Mouse (Mus musculus) CH12.LX (cell line): Measurements from ENCODE around the gene Rab17. TPM values are rescaled to one million over a fixed set of nuclear protein-coding genes. Genes with fewer than 3 reads are reported as not detected.

Experiments used
- DNase-seq: peaks from one replicate; pipeline ENCODE4 v3.0.0-alpha.2; 2013; ENCODE audit errors: extremely low read depth
- H3K27ac ChIP-seq: 2 replicates; pipeline ENCODE4 v1.5.1; 2012; ENCODE audit warnings: low read depth, mild to moderate bottlenecking, control low read depth, moderate library complexity; ENCODE audit not compliant: insufficient read depth
- H3K27me3 ChIP-seq: replicated peaks from 2 replicates; pipeline ENCODE3; 2012; ENCODE audit warnings: inconsistent platforms
- H3K36me3 ChIP-seq, 2 experiments: replicated peaks in 1 of 2; 2 replicates each; pipeline versions ENCODE3 to v1.6.1; 2012; ENCODE audit warnings: inconsistent platforms in 1 of 2, low read length in 1 of 2, mild to moderate bottlenecking in 1 of 2, mixed read lengths in 1 of 2, moderate library complexity in 1 of 2; ENCODE audit not compliant: control insufficient read depth in 1 of 2, insufficient read depth in 1 of 2
- H3K4me1 ChIP-seq, 2 experiments: 2 replicates each; pipeline ENCODE4 v1.6.1; 2012; ENCODE audit warnings: inconsistent platforms in 1 of 2, moderate library complexity in 1 of 2; ENCODE audit not compliant: insufficient read depth in 2 of 2, control insufficient read depth in 1 of 2
- H3K4me2 ChIP-seq: 2 replicates; pipeline ENCODE4 v1.6.1; 2012; ENCODE audit warnings: low read depth, mild to moderate bottlenecking, control low read depth; ENCODE audit not compliant: poor library complexity, insufficient read depth, severe bottlenecking
- H3K4me3 ChIP-seq, 3 experiments: fragments of 150-350 bp in 1 of 3; sonication (generic) in 1 of 3; replicated peaks in 1 of 3; 2 replicates each; pipeline versions ENCODE3 to v1.5.1; 2011 to 2012; ENCODE audit warnings: low read depth in 2 of 3, low read length in 2 of 3, mild to moderate bottlenecking in 2 of 3, moderate library complexity in 2 of 3, control low read depth in 1 of 3, improper control_type of control experiment in 1 of 3, inconsistent platforms in 1 of 3, mixed read lengths in 1 of 3; ENCODE audit not compliant: poor library complexity in 1 of 3
- H3K79me2 ChIP-seq: replicated peaks from 2 replicates; pipeline ENCODE4 v1.6.1; 2012; ENCODE audit warnings: mild to moderate bottlenecking, moderate library complexity; ENCODE audit not compliant: control insufficient read depth, poor library complexity, insufficient read depth, severe bottlenecking; ENCODE audit errors: extremely low read depth
- H3K9ac ChIP-seq: 2 replicates; pipeline ENCODE4 v1.6.1; 2012; ENCODE audit warnings: low read depth, mild to moderate bottlenecking, control low read depth, moderate library complexity; ENCODE audit not compliant: insufficient read depth
- H3K9me3 ChIP-seq: replicated peaks from 2 replicates; pipeline ENCODE3; 2012; ENCODE audit warnings: low read length, inconsistent platforms, mixed read lengths
- BHLHE40 ChIP-seq: IDR thresholded peaks from 2 replicates; pipeline ENCODE4 v1.6.1; 2011; ENCODE audit warnings: mild to moderate bottlenecking, low read depth, low read length, improper control_type of control experiment
- CHD1 ChIP-seq: IDR thresholded peaks from 2 replicates; pipeline ENCODE4 v1.6.1; 2012; ENCODE audit warnings: low read depth, low read length, improper control_type of control experiment, inconsistent platforms
- CHD2 ChIP-seq: IDR thresholded peaks from 2 replicates; pipeline ENCODE4 v1.6.1; 2011; ENCODE audit warnings: low read length, improper control_type of control experiment
- CTCF ChIP-seq, 2 experiments: IDR thresholded peaks in 1 of 2; conservative IDR thresholded peaks in 1 of 2; 2 replicates each; pipeline ENCODE4 v1.5.1; 2011 to 2012; ENCODE audit warnings: low read depth in 2 of 2, low read length in 2 of 2, improper control_type of control experiment in 1 of 2, inconsistent platforms in 1 of 2, mild to moderate bottlenecking in 1 of 2, moderate library complexity in 1 of 2
- E2F4 ChIP-seq: IDR thresholded peaks from 2 replicates; pipeline ENCODE4 v1.6.1; 2011; ENCODE audit warnings: low read depth, low read length, improper control_type of control experiment; ENCODE audit not compliant: insufficient replicate concordance
- ETS1 ChIP-seq: conservative IDR thresholded peaks from 2 replicates; pipeline ENCODE4 v1.6.1; 2012; ENCODE audit warnings: low read depth, mild to moderate bottlenecking, inconsistent platforms, low read length, improper control_type of control experiment, moderate library complexity
- GABPA ChIP-seq: IDR thresholded peaks from 2 replicates; pipeline ENCODE4 v1.6.1; 2012; ENCODE audit warnings: low read depth, low read length, improper control_type of control experiment, inconsistent platforms; ENCODE audit not compliant: insufficient replicate concordance
- HCFC1 ChIP-seq: IDR thresholded peaks from 2 replicates; pipeline ENCODE4 v1.6.1; 2012; ENCODE audit warnings: low read depth, mild to moderate bottlenecking, inconsistent platforms, low read length, improper control_type of control experiment
- JUN ChIP-seq: IDR thresholded peaks from 2 replicates; pipeline ENCODE4 v1.6.1; 2011; ENCODE audit warnings: low read depth, mild to moderate bottlenecking, low read length, improper control_type of control experiment, moderate library complexity; ENCODE audit not compliant: insufficient read depth
- JUND ChIP-seq: conservative IDR thresholded peaks from 2 replicates; pipeline ENCODE4 v1.6.1; 2011; ENCODE audit warnings: low read depth, low read length, improper control_type of control experiment
- MAX ChIP-seq: IDR thresholded peaks from 2 replicates; pipeline ENCODE4 v1.6.1; 2011; ENCODE audit warnings: low read length, improper control_type of control experiment
- MEF2A ChIP-seq: IDR thresholded peaks from 2 replicates; pipeline ENCODE4 v1.6.1; 2014; ENCODE audit warnings: low read depth, mild to moderate bottlenecking, inconsistent platforms, low read length, improper control_type of control experiment, borderline replicate concordance
- MYC ChIP-seq: IDR thresholded peaks from 2 replicates; pipeline ENCODE4 v1.6.1; 2011; ENCODE audit warnings: low read depth, mild to moderate bottlenecking, improper control_type of control experiment, low read length
- NRF1 ChIP-seq: IDR thresholded peaks from 2 replicates; pipeline ENCODE4 v1.6.1; 2014; ENCODE audit warnings: low read depth, mild to moderate bottlenecking, inconsistent platforms, low read length, improper control_type of control experiment, moderate library complexity
- POLR2AphosphoS2 ChIP-seq: IDR thresholded peaks from 2 replicates; pipeline ENCODE4 v1.6.1; 2011; ENCODE audit warnings: low read depth, low read length, improper control_type of control experiment
- RAD21 ChIP-seq: IDR thresholded peaks from 2 replicates; pipeline ENCODE4 v1.6.1; 2011; ENCODE audit warnings: low read depth, mild to moderate bottlenecking, low read length, improper control_type of control experiment, moderate library complexity
- SMC3 ChIP-seq: IDR thresholded peaks from 2 replicates; pipeline ENCODE4 v1.6.1; 2011; ENCODE audit warnings: low read depth, low read length, improper control_type of control experiment
- TBP ChIP-seq: conservative IDR thresholded peaks from 2 replicates; pipeline ENCODE4 v1.6.1; 2011; ENCODE audit warnings: low read depth, low read length, improper control_type of control experiment
- UBTF ChIP-seq: IDR thresholded peaks from 2 replicates; pipeline ENCODE4 v1.6.1; 2012; ENCODE audit warnings: low read depth, mild to moderate bottlenecking, inconsistent platforms, low read length, improper control_type of control experiment, moderate library complexity
- USF1 ChIP-seq: IDR thresholded peaks from 2 replicates; pipeline ENCODE4 v1.6.1; 2014; ENCODE audit warnings: low read depth, mild to moderate bottlenecking, inconsistent platforms, low read length, improper control_type of control experiment
- USF2 ChIP-seq: conservative IDR thresholded peaks from 2 replicates; pipeline ENCODE4 v1.6.1; 2011; ENCODE audit warnings: low read depth, low read length, improper control_type of control experiment
- ZC3H11A ChIP-seq: IDR thresholded peaks from 2 replicates; pipeline ENCODE4 v1.6.1; 2012; ENCODE audit warnings: low read depth, mild to moderate bottlenecking, inconsistent platforms, low read length, improper control_type of control experiment
- ZKSCAN1 ChIP-seq: IDR thresholded peaks from 2 replicates; pipeline ENCODE4 v1.6.1; 2012; ENCODE audit warnings: low read depth, inconsistent platforms, low read length, improper control_type of control experiment, borderline replicate concordance
- ZMIZ1 ChIP-seq: IDR thresholded peaks from 2 replicates; pipeline ENCODE4 v1.6.1; 2012; ENCODE audit warnings: low read depth, mild to moderate bottlenecking, inconsistent platforms, low read length, improper control_type of control experiment
- ZNF384 ChIP-seq: IDR thresholded peaks from 2 replicates; pipeline ENCODE4 v1.6.1; 2012; ENCODE audit warnings: low read depth, low read length, improper control_type of control experiment, inconsistent platforms
- dilution Hi-C: fragments of 300-500 bp; cut with MboI; formaldehyde crosslinking; loops from 2 replicates; pipeline ENCODE4 v1.14.3; 2020; ENCODE audit warnings: low sequenced_read_pairs; ENCODE audit not compliant: extremely low pct_unique_long_range_greater_than_20kb, extremely low pct_ligation_motif_present
- in situ Hi-C: fragments of 300-500 bp; cut with MboI; formaldehyde crosslinking; loops from 3 replicates; pipeline ENCODE4 v1.14.3; 2019; ENCODE audit warnings: low sequenced_read_pairs, low pct_ligation_motif_present, low pct_unique_long_range_greater_than_20kb, mixed read lengths
- polyA plus RNA-seq: library from polyadenylated mRNA; unstranded; fragments of >175 nt; gene quantifications from 2 replicates; pipeline ENCODE4 v1.2.1, GENCODE M21; 2012; ENCODE audit warnings: low read depth; ENCODE audit not compliant: insufficient read length
- total RNA-seq, 2 experiments: library from RNA; depleted of rRNA; stranded (reverse); fragments of 300-350 nt in 1 of 2; fragments of >200 nt in 1 of 2; gene quantifications; 2 replicates each; pipeline ENCODE4 v1.2.3; 2012 to 2014

The Rab17 gene
- total and polyA plus RNA-seq, 3 experiments: 0.15 to 0.64 (median 0.59) TPM

GRCm38 (mm10) chr1:90999911-91000601, 30.6 kb upstream of the Rab17 start:
- H3K36me3 ChIP-seq: no peaks in the 10 kb centered on the region
- no peak overlapping the region for H3K4me3 ChIP-seq
- H3K4me2 ChIP-seq: no peak overlapping the region
- in situ Hi-C loops (no loop called here), dilution Hi-C loops (no loop called here)
- H3K4me1 ChIP-seq: no peaks in the 10 kb centered on the region
- no peak for DNase-seq
- no peak overlapping the region for H3K9ac ChIP-seq
- H3K9me3 ChIP-seq: peaks cover 15% of the 10 kb centered on the region
- peaks cover 53% of the 10 kb centered on the region for H3K27me3 ChIP-seq
- no peaks in the 10 kb centered on the region for H3K79me2 ChIP-seq
- TF ChIP-seq SMC3 (no peak), MYC (no peak), CHD1 (no peak), ETS1 (no peak), RAD21 (no peak), ZNF384 (no peak), MEF2A (no peak), ZC3H11A (no peak), USF1 (no peak), ZKSCAN1 (no peak), NRF1 (no peak), MAX (no peak), CHD2 (no peak), JUND (no peak), BHLHE40 (no peak), USF2 (no peak), POLR2AphosphoS2 (no peak), E2F4 (no peak)
- TF ChIP-seq, all 38 proteins: peak for 0
- H3K27ac ChIP-seq: no peak overlapping the region

GRCm38 (mm10) chr1:90998891-90999611, 29.6 kb upstream of the Rab17 start:
- H3K36me3 ChIP-seq: no peaks in the 10 kb centered on the region
- peak overlapping the region in 1 of 3 experiments; percentile 40 for H3K4me3 ChIP-seq
- no peak overlapping the region for H3K9ac ChIP-seq
- H3K4me2 ChIP-seq: no peak overlapping the region
- in situ Hi-C loops (no loop called here), dilution Hi-C loops (no loop called here)
- H3K79me2 ChIP-seq: no peaks in the 10 kb centered on the region
- H3K4me1 ChIP-seq: no peaks in the 10 kb centered on the region
- H3K9me3 ChIP-seq: peaks cover 15% of the 10 kb centered on the region
- H3K27ac ChIP-seq: no peak overlapping the region
- no peak for DNase-seq
- TF ChIP-seq POLR2AphosphoS2 (no peak), CHD1 (no peak), CTCF (conservative IDR thresholded peaks at IDR 0.05 in 1 of 2, IDR thresholded peaks at IDR 0.05 in 1 of 2; ENCODE audit: low read depth in 2 of 2, low read length in 2 of 2) (no peak), JUN (no peak), GABPA (no peak), TBP (no peak), ZMIZ1 (no peak), HCFC1 (no peak), NRF1 (no peak), SMC3 (no peak), E2F4 (no peak), UBTF (no peak), MAX (no peak), MEF2A (no peak)
- H3K27me3 ChIP-seq: peaks cover 53% of the 10 kb centered on the region
